Mouse (Mus musculus): ENCODE results near the gene Med19.

GRCm38 (mm10) chr2:84646138-84646537, 32.1 kb upstream of the Med19 start:
- no peak for TF ChIP-seq CTCF (IDR thresholded peaks at IDR 0.05)
- no peak for TF ChIP-seq POLR2A (IDR thresholded peaks at IDR 0.05; ENCODE audit: insufficient read depth, low read depth, low read length)
